Mouse (Mus musculus) kidney, adult 2 months (tissue): Measurements from ENCODE around the gene Bnip2. TPM values are rescaled to one million over a fixed set of nuclear protein-coding genes. Genes with fewer than 3 reads are reported as not detected.
"Not testable (repeated sequence)": the region's sequence is repeated elsewhere in the genome, so short reads cannot be mapped to it uniquely, and the experiment has no call there.

Source experiments
- DNase-seq: peaks from one replicate; pipeline ENCODE4 v3.0.0; 2021
- H3K27ac ChIP-seq: fragments of 200-500 bp; 2 replicates; pipeline ENCODE4 v1.5.1; 2012; ENCODE audit warnings: low read depth, low read length, control low read depth, inconsistent platforms; ENCODE audit not compliant: insufficient read depth
- H3K27me3 ChIP-seq: fragments of 200-500 bp; replicated peaks from 2 replicates; pipeline ENCODE4 v1.6.1; 2012; ENCODE audit warnings: mild to moderate bottlenecking, moderate library complexity, low read length, inconsistent platforms; ENCODE audit not compliant: control insufficient read depth, insufficient read depth
- H3K36me3 ChIP-seq: fragments of 200-500 bp; 2 replicates; pipeline ENCODE4 v1.6.1; 2012; ENCODE audit warnings: mild to moderate bottlenecking, moderate library complexity, low read length, inconsistent platforms; ENCODE audit not compliant: control insufficient read depth, insufficient read depth
- H3K4me1 ChIP-seq: fragments of 200-500 bp; 2 replicates; pipeline ENCODE4 v1.6.1; 2011; ENCODE audit warnings: low read length; ENCODE audit not compliant: control insufficient read depth, insufficient read depth
- H3K4me3 ChIP-seq: fragments of 200-500 bp; 2 replicates; pipeline ENCODE4 v1.5.1; 2011; ENCODE audit warnings: mild to moderate bottlenecking, low read depth, low read length, control low read depth; ENCODE audit not compliant: insufficient read depth
- CTCF ChIP-seq: fragments of 200-500 bp; conservative IDR thresholded peaks from 2 replicates; pipeline ENCODE4 v1.5.1; 2011; ENCODE audit warnings: low read depth, mild to moderate bottlenecking, control low read depth, low read length, moderate library complexity, mixed read lengths; ENCODE audit not compliant: insufficient read depth, insufficient read length
- POLR2A ChIP-seq: fragments of 200-500 bp; IDR thresholded peaks from one replicate; pipeline ENCODE4 v1.6.1; 2011; ENCODE audit warnings: low read depth, low read length, control low read depth
- WGBS: fragments of 180-500 bp; shearing (Covaris S2); methylation state at CpG from one replicate; pipeline ENCODE4 v1.1.7; 2018; 5-methylcytosine and 5-hydroxymethylcytosine counted together
- polyA plus RNA-seq: library from polyadenylated mRNA; depleted of rRNA; stranded (reverse); fragments of >200 nt; gene quantifications from 2 replicates; pipeline ENCODE4 v1.2.3, GENCODE M21; 2012

Gene Bnip2
- polyA plus RNA-seq, 1 experiment: 19.0 TPM

DNA sequence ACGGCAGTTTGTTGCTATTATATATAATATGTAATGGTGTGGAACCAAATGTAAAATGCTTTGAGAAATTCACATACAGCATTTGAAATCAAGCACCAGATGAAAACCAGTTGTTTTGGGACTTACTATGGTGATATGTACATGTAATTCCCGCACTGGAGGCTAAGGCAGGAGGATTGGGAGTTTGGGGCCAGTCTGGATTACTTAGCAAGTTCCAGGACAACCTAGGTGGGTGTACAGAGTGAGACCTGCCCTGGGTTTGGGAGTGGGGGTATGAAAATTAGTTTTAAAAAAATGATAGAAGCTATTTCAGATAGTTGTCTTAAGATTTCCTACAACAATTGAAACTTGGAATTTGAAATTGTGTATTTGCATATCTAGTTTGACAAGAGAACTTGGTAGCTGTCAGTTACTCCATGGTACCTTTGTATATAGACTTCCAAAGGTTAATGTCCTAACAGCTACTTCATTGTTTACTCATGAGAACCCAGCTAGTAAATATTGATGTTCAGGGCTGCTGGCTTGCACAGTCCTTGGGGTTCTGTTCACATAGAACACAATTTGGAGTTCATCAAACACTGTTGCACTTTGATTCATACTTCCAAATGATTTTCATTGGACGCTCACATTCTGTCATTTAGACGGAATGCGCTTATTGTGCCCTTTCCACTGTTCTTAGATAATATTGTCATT lies 21.7 kb downstream of the Bnip2 start:
- peaks cover 6% of the 10 kb centered on the region; the same call in 1 of the 2 replicates for H3K4me1 ChIP-seq
- TF ChIP-seq CTCF (no peak), POLR2A (no peak)
- 90% methylated on average over 5 of the region's 5 CpGs for WGBS
- peaks cover 7% of the 10 kb centered on the region for H3K36me3 ChIP-seq
- DNase-seq: no peak
- no peak overlapping the region for H3K4me3 ChIP-seq
- no peaks in the 10 kb centered on the region for H3K27me3 ChIP-seq
- H3K27ac ChIP-seq: no peak overlapping the region

DNA sequence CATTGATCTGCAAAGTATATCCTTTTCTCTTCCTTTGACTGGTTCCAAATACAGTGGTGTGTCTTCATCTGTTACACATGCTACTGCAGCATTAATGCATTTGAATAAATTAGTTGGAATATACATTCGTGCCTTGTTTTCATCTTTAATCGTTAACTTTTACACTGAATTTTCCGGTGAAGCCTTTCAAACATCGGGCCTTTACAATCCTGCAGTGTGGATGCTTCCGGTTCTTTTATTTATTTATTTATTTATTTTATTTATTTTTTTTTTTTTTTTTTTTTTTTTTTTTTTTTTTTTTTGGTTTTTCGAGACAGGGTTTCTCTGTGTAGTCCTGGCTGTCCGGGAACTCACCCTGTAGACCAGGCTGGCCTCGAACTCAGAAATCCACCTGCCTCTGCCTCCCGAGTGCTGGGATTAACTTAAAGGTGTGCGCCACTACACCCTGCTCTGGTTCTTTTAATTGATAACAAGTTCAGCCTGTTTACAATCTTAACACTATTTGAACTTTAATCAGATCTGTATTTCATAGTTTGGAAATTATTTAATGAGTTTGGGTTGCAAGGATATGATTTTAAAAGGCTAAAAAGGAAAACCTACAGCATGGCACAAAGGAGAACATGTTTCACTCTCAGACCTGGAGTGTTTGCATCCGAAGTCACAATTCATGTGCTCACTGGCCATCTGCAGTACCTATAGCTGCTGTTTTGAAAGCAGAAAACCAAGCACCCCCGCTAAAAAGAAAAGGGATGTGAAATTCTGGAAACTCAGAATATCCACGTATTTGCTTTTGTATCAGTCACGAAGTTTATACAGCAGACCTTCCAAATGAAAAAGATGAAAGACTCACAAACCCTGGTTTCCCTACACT lies 22.5 kb downstream of the Bnip2 start:
- DNase-seq: no peak
- peak overlapping the region; percentile 97 for H3K4me3 ChIP-seq
- peak overlapping the region; percentile 72 for H3K27ac ChIP-seq
- no peak for TF ChIP-seq POLR2A
- no peak for TF ChIP-seq CTCF
- WGBS: 45% methylated on average over 14 of the region's 14 CpGs
- H3K27me3 ChIP-seq: no peaks in the 10 kb centered on the region
- peaks cover 6% of the 10 kb centered on the region; the same call in 1 of the 2 replicates for H3K4me1 ChIP-seq
- peaks cover 6% of the 10 kb centered on the region for H3K36me3 ChIP-seq

DNA sequence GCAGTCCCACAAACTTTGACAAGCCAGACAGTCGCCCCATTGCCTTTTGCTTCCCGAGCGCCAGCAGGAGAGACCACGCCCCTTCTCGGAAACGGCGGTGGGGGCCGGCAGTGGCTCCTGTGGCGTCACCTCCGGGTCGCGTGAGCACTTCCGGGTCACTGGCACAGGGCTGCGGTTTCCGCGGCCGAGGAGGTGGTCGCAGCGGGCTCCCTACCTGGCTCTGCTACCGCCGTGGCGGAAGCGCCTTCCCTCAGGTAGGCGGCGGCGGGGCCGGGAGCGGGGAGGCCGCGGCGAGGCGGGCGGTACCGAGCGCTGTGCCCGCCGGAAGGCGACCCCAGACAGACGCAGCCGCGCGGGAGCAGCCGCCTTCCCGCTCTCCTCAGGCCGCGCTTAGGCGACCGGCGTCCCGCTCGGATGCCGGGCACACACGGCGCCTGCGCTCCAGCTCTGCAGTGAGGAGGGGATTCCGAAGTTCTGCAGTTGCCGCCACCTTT lies 23.2 kb downstream of the Bnip2 start, which contains the start of gene Gtf2a2:
Gene Gtf2a2, plus strand, starts transcription at position 143 of the 494 bp plus-strand sequence.
- TF ChIP-seq CTCF (no peak), POLR2A (peak; percentile 45)
- under 1% methylated on average over 57 of the region's 57 CpGs for WGBS
- Histone ChIP-seq H3K36me3 (peaks cover 6% of the 10 kb centered on the region), H3K27ac (peak within 1 kb of the TSS; percentile 73), H3K4me1 (peaks cover 6% of the 10 kb centered on the region; the same call in 1 of the 2 replicates), H3K27me3 (no peaks in the 10 kb centered on the region), H3K4me3 (peak within 1 kb of the TSS; percentile 97)
- DNase-seq: peak; percentile 96

DNA sequence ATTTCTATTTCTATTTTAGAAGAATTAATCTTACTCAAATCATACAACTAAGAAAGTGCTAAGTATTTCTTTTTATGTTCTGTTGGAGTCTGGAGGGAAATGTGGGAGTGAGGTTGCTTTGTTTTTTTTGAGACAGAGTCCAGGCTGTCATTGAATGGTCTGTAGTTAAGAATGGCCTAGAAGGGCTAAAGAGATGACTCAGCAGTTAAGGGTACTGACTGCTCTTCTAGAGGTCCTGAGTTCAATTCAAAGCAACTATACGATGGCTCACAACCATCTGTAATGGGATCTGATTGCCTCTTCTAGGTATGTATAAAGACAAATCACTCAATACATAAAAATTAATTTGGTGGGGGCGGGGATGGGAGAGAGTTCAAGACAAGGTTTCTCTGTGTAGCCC lies 26.4 kb downstream of the Bnip2 start:
- no peak for DNase-seq
- Histone ChIP-seq H3K36me3 (peaks cover 1% of the 10 kb centered on the region), H3K4me3 (no peak overlapping the region), H3K4me1 (peaks cover 6% of the 10 kb centered on the region; the same call in 1 of the 2 replicates), H3K27me3 (no peaks in the 10 kb centered on the region), H3K27ac (no peak overlapping the region)
- WGBS: 85% methylated on average over 2 of the region's 2 CpGs
- no peak for TF ChIP-seq POLR2A
- no peak for TF ChIP-seq CTCF

DNA sequence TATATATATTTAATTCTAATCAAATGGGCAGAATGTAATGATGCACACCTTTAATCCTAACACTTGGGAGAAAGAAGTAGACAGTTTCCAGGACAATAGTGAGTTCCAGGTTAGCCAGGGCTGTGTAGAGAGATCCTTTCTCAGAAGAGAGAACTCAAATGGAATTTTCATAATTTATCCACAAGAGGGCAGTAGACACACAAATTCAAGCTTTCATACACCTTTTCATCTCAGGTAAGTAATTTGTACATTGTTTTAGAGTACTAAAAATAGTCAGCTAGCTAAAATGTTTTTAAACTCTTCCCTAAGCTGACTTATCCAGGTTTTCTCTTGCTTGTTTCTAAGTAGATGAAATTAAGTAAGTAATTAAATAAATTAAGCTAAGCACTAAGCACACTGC lies 29.6 kb downstream of the Bnip2 start:
- Histone ChIP-seq H3K4me1 (no peaks in the 10 kb centered on the region; the same call in 1 of the 2 replicates), H3K27me3 (no peaks in the 10 kb centered on the region), H3K27ac (no peak overlapping the region), H3K36me3 (peaks cover 5% of the 10 kb centered on the region), H3K4me3 (no peak overlapping the region)
- peak; percentile 26 for DNase-seq
- no peak for TF ChIP-seq POLR2A
- TF ChIP-seq CTCF: 0 out of 2 replicates have a peak, but pooled peaks have one; percentile 14

DNA sequence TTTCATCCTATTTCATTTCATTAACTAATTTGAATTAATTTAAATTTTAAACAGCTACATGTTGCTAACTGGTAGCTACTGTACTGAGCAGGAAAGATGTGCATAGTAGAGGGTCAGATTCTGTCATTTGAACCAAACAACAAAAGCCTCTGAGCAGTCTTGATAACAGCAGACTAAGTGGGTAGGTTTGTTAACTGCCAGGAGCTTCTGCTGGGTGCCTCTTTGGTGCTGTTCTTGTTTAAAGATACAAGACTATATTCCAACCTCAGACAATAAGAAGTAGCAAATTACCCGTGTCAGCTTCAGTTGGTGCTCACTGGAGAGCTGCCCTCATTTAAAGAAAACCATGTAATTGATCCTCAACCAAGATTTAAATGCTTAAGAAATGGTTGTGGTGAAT lies 32.3 kb downstream of the Bnip2 start:
- DNase-seq: no peak
- TF ChIP-seq POLR2A (no peak), CTCF (no peak)
- Histone ChIP-seq H3K27ac (no peak overlapping the region), H3K4me1 (no peaks in the 10 kb centered on the region), H3K27me3 (no peaks in the 10 kb centered on the region), H3K36me3 (peaks cover 5% of the 10 kb centered on the region), H3K4me3 (no peak overlapping the region)
- 58% methylated on average over 1 of the region's 1 CpGs for WGBS

DNA sequence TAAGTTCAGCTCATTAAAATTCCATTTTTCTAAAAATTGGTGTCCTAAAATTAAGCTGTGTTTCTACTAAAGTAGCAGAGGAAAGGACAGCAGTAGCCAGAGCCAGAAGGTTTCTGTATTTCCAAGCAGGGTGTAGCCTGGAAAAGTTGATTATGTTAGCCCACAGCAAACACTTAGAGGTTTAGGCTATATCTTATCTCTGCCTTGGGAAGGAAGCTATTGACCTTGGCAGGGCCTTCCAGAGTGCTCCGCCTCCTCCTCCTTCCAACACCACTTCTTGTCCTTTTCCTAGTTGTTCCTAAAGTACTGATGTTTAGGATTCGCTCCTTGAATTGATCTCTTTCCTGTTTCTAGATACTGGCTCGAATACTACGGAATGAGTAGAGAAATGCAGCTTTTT lies 32.8 kb downstream of the Bnip2 start:
- no peak overlapping the region for H3K4me3 ChIP-seq
- no peak for DNase-seq
- H3K36me3 ChIP-seq: peaks cover 5% of the 10 kb centered on the region
- H3K4me1 ChIP-seq: no peaks in the 10 kb centered on the region
- H3K27me3 ChIP-seq: no peaks in the 10 kb centered on the region
- H3K27ac ChIP-seq: no peak overlapping the region
- 89% methylated on average over 4 of the region's 4 CpGs for WGBS
- no peak for TF ChIP-seq CTCF
- no peak for TF ChIP-seq POLR2A

DNA sequence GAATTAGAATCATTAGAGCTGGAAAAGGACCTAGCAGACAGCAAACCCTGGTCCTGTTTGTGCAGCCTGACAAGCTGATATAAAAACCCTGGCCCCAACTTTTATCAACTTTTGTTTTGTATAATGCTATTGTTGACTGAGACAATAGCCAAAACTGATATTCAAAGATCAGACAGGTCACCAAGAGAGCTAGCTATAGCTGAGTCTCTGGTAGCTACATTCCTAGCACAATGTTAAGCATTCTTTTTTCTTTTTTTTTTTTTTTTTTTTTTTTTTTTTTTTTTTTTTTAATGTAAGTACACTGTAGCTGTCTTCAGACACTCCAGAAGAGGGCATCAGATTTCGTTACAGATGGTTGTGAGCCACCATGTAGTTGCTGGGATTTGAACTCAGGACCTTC lies 34.3 kb downstream of the Bnip2 start:
- 74% methylated on average over 1 of the region's 1 CpGs for WGBS
- H3K36me3 ChIP-seq: not testable (repeated sequence)

More for the DNA sequence above, 34.3 kb downstream of the Bnip2 start:
- not testable (repeated sequence) for H3K4me1 ChIP-seq, H3K4me3 ChIP-seq, H3K27ac ChIP-seq, DNase-seq, H3K27me3 ChIP-seq
